Mouse (Mus musculus) cerebellum, adult 2 months (tissue): ENCODE measurements at regions not wholly inside any gene's neighbourhood (a gene's known extent, or its start where the extent isn't known, plus 50 kb on each side); places are given as distances from the start of the nearest gene placed in this dataset.

ENCODE experiments used
- DNase-seq, 2 experiments: peaks; one replicate each; pipeline ENCODE4 v3.0.0; 2021
- H3K27ac ChIP-seq: fragments of 200-500 bp; 2 replicates; pipeline ENCODE4 v1.5.1; 2012; ENCODE audit warnings: low read length, control low read depth, inconsistent platforms; ENCODE audit not compliant: insufficient read depth
- H3K27me3 ChIP-seq: fragments of 200-500 bp; 2 replicates; pipeline ENCODE4 v1.6.1; 2012; ENCODE audit warnings: inconsistent platforms, mild to moderate bottlenecking, low read length, moderate library complexity; ENCODE audit not compliant: control insufficient read depth, insufficient read depth
- H3K4me1 ChIP-seq: fragments of 200-500 bp; 2 replicates; pipeline ENCODE4 v1.6.1; 2011; ENCODE audit warnings: low read length; ENCODE audit not compliant: control insufficient read depth, insufficient read depth
- H3K4me3 ChIP-seq: fragments of 200-500 bp; replicated peaks from 2 replicates; pipeline ENCODE3; 2011; ENCODE audit warnings: mild to moderate bottlenecking, low read depth, low read length, control low read depth; ENCODE audit not compliant: insufficient read depth
- CTCF ChIP-seq: fragments of 200-500 bp; IDR thresholded peaks from 2 replicates; pipeline ENCODE4 v1.5.1; 2011; ENCODE audit warnings: low read depth, mild to moderate bottlenecking, control low read depth, low read length, moderate library complexity, borderline replicate concordance; ENCODE audit not compliant: insufficient read depth
- POLR2A ChIP-seq: fragments of 200-500 bp; IDR thresholded peaks from 2 replicates; pipeline ENCODE4 v1.6.1; 2011; ENCODE audit warnings: low read length, control low read depth, borderline replicate concordance; ENCODE audit not compliant: insufficient read depth
- WGBS: fragments of 180-500 bp; shearing (Covaris S2); methylation state at CpG from one replicate; pipeline ENCODE4 v1.1.7; 2018; 5-methylcytosine and 5-hydroxymethylcytosine counted together

GRCm38 (mm10) chr3:59477441-59478061 lies 133.4 kb upstream of the Igsf10 start:
- Histone ChIP-seq H3K27me3 (no peaks in the 10 kb centered on the region), H3K4me3 (no peak overlapping the region), H3K27ac (no peak overlapping the region), H3K4me1 (no peaks in the 10 kb centered on the region)
- 33% methylated on average over 6 of the region's 6 CpGs for WGBS
- DNase-seq: no peak
- no peak for TF ChIP-seq CTCF
- no peak for TF ChIP-seq POLR2A

DNA sequence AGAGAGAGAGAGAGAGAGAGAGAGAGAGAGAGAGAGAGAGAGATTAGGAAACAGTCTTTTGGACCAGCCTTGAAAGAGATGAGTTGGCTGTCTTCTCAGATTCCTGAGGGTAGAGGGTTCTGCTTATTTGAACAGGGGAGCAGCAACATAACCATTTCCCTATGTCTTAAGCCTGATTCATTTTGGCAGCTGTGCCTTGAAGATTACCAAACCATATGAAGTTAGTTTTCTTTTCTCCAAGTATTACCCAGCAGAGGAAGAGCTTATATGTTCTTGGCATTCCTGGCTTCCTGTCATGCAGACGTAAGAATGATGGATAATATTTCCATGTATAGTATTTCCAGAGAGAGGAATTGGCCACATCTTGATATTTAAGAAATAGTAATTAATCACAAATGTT lies 124.8 kb upstream of the Igsf10 start:
- no peak for DNase-seq
- Histone ChIP-seq H3K27me3 (no peaks in the 10 kb centered on the region), H3K27ac (no peak overlapping the region), H3K4me1 (no peaks in the 10 kb centered on the region), H3K4me3 (no peak overlapping the region)
- TF ChIP-seq POLR2A: no peak
- TF ChIP-seq CTCF: no peak
- 80% methylated on average over 1 of the region's 1 CpGs for WGBS

- no peaks in the 10 kb centered on the region for H3K4me1 ChIP-seq
- DNase-seq: no peak
- H3K27ac ChIP-seq: no peak overlapping the region
- TF ChIP-seq POLR2A (no peak), CTCF (no peak)
- no peak overlapping the region for H3K4me3 ChIP-seq
- H3K27me3 ChIP-seq: no peaks in the 10 kb centered on the region
- WGBS: 88% methylated on average over 3 of the region's 3 CpGs
These were observed 118.4 kb upstream of the Igsf10 start for GRCm38 (mm10) chr3:59462341-59463158.

DNA sequence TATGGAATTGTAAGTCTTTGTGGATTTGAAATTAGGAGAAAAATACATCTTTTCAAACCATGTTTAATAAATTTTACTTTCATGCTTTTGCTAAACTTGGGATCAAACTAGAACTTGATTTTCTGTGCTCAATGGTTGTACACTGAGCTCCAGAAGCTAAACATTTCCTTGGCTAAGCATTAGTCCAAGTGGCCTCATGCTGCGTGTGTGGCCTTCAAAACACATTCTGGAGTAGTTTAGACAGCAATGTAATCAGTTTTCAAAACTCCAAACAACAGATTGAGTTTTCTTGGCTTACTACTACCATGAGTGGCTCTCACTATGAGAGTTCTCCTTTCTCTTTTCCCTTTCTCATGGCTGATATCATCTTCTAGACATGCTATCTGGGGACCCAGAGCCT lies 112.7 kb upstream of the Igsf10 start:
- 90% methylated on average over 1 of the region's 1 CpGs for whole genome bisulfite sequencing
- no peak for DNase-seq
- no peak overlapping the region for H3K27ac ChIP-seq
- no peaks in the 10 kb centered on the region for H3K4me1 ChIP-seq
- no peaks in the 10 kb centered on the region for H3K27me3 ChIP-seq
- TF ChIP-seq CTCF (no peak), POLR2A (no peak)
- no peak overlapping the region for H3K4me3 ChIP-seq

DNA sequence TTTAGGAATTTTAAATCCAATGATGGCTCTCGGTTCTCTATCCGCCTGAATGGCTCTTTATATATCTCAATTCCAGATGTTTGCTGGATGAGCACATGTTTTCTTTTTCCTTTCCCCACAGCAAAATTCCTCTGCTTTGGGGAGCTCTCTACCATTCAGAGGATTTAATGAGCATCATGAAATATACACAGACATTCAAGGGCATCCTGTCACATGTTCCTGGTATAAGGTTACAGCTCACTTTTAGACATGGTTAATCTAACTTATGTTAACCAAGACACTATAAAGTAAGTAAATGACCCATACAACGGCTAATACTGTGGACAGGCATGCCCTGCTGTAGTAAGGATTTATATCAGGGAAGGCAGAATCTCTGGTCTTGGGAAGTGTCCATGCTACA lies 106.9 kb upstream of the Igsf10 start:
- no peak overlapping the region for H3K27ac ChIP-seq
- H3K4me1 ChIP-seq: no peaks in the 10 kb centered on the region
- no peak for DNase-seq
- WGBS: 80% methylated on average over 3 of the region's 3 CpGs
- no peak overlapping the region for H3K4me3 ChIP-seq
- no peaks in the 10 kb centered on the region for H3K27me3 ChIP-seq
- TF ChIP-seq POLR2A: no peak
- TF ChIP-seq CTCF: no peak

DNA sequence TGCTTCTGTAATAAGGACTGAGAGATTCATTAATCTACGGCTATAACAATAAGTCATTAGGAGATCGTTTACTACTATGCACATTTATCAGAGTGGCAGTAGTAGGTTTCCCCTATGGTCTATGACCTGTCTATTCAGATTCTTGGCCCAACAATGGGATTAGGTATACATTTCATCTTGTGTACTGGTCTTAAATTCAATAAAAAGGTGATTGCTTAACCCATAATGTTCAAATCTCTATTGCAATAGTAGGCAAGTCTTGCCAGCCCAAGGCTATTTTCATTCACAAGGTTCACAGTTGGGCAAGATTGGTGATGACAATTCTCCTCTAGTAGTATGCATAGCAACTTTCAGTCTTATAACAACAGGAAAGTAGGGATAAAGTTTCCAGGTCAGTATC lies 79.4 kb upstream of the Igsf10 start:
- WGBS: 98% methylated on average over 2 of the region's 2 CpGs
- Histone ChIP-seq H3K4me3 (no peak overlapping the region), H3K4me1 (no peaks in the 10 kb centered on the region), H3K27ac (no peak overlapping the region), H3K27me3 (no peaks in the 10 kb centered on the region)
- no peak for DNase-seq
- TF ChIP-seq POLR2A (no peak), CTCF (no peak)

- DNase-seq: no peak
- Histone ChIP-seq H3K4me3 (no peak overlapping the region), H3K4me1 (no peaks in the 10 kb centered on the region), H3K27ac (no peak overlapping the region), H3K27me3 (no peaks in the 10 kb centered on the region)
- 50% methylated on average over 1 of the region's 1 CpGs for whole genome bisulfite sequencing
- TF ChIP-seq CTCF (no peak), POLR2A (no peak)
These were observed 64.9 kb upstream of the Igsf10 start for GRCm38 (mm10) chr3:59409131-59409530.

DNA sequence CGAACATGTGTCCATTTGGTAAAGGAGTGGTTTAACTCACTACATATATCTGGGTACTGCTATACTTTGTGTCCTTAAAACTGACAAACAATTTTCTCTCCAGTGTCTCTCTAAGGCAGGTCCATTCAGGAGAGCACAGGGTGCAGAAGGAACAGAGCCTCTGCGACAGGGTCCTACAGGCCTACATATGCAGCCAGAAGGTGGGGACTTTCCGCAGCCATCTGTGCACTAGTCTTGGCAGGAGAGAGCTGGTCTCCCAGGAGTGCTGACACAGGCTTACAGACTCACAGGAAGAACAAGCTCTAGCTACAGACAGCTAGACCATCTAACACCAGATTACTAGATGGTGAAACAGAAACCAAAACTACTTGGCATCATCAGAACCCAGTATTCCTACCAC lies 61.8 kb upstream of the Igsf10 start:
- H3K27ac ChIP-seq: no peak overlapping the region
- H3K27me3 ChIP-seq: no peaks in the 10 kb centered on the region
- DNase-seq: peak; percentile 70 to 84
- H3K4me3 ChIP-seq: no peak overlapping the region
- WGBS: 28% methylated on average over 3 of the region's 3 CpGs
- peaks cover 7% of the 10 kb centered on the region; the same call in 1 of the 2 replicates for H3K4me1 ChIP-seq
- TF ChIP-seq CTCF: no peak
- TF ChIP-seq POLR2A: no peak
